Mouse (Mus musculus) bone marrow macrophage, adult 2 months (primary cell): ENCODE results near the gene Rad21l.

Experiments
- CTCF ChIP-seq: IDR thresholded peaks from 2 replicates; pipeline ENCODE4 v1.5.1; 2012; ENCODE audit warnings: low read depth, mild to moderate bottlenecking, low read length, moderate library complexity
- POLR2A ChIP-seq: IDR thresholded peaks from 2 replicates; pipeline ENCODE4 v1.6.1; 2012; ENCODE audit warnings: mild to moderate bottlenecking, low read depth, low read length, borderline replicate concordance

GRCm38 (mm10) chr2:151702851-151703190 is 34.5 kb upstream of the Rad21l start:
- TF ChIP-seq CTCF (no peak), POLR2A (no peak)
